Mouse (Mus musculus): Measurements from ENCODE around the gene Pbld1. TPM values are rescaled to one million over a fixed set of nuclear protein-coding genes. Genes with fewer than 3 reads are reported as not detected.

Pbld1 gene
- polyA plus RNA-seq, 1 experiment from 2014 or later = 1.2 TPM

- Histone ChIP-seq H3K36me3 (ENCODE audit: control insufficient read depth, insufficient read depth, low read length) (no peaks in the 10 kb centered on the region), H3K4me1 (replicated peaks; ENCODE audit: control insufficient read depth, insufficient read depth, low read length) (no peaks in the 10 kb centered on the region; the same call in 1 of the 2 replicates), H3K27me3 (ENCODE audit: control insufficient read depth, insufficient read depth, low read length) (peaks cover 11% of the 10 kb centered on the region), H3K9me3 (ENCODE audit: control insufficient read depth, low read length) (no peaks in the 10 kb centered on the region), H3K4me3 (ENCODE audit: low read depth, low read length) (no peak overlapping the region), H3K4me2 (replicated peaks; ENCODE audit: low read depth, low read length) (no peak overlapping the region), H3K27ac (ENCODE audit: low read depth, low read length) (no peak overlapping the region), H3K9ac (ENCODE audit: low read depth, low read length) (no peak overlapping the region)
- 60% methylated on average over 12 of the region's 12 CpGs for WGBS
- DNase-seq (ENCODE audit: low spot score) (no peak), ATAC-seq (ENCODE audit: low FRiP score) (no peak)
These were observed 38.2 kb downstream of the Pbld1 start for GRCm38 (mm10) chr10:63098191-63098590.

- ATAC-seq (ENCODE audit: low FRiP score) (peak; percentile 31), DNase-seq (ENCODE audit: low spot score) (no peak)
- H3K27me3 ChIP-seq (ENCODE audit: control insufficient read depth, insufficient read depth, low read length) = peaks cover 11% of the 10 kb centered on the region
- peak within 1 kb of the TSS; percentile 95 for H3K4me2 ChIP-seq (replicated peaks; ENCODE audit: low read depth, low read length)
- no peaks in the 10 kb centered on the region for H3K9me3 ChIP-seq (ENCODE audit: control insufficient read depth, low read length)
- no peaks in the 10 kb centered on the region for H3K36me3 ChIP-seq (ENCODE audit: control insufficient read depth, insufficient read depth, low read length)
- H3K4me3 ChIP-seq (ENCODE audit: low read depth, low read length) = peak within 1 kb of the TSS; percentile 54
- WGBS = 4% methylated on average over 16 of the region's 16 CpGs
- peak within 1 kb of the TSS; percentile 71 for H3K9ac ChIP-seq (ENCODE audit: low read depth, low read length)
- H3K27ac ChIP-seq (ENCODE audit: low read depth, low read length) = no peak within 1 kb of the TSS
- H3K4me1 ChIP-seq (replicated peaks; ENCODE audit: control insufficient read depth, insufficient read depth, low read length) = no peaks in the 10 kb centered on the region; the same call in 1 of the 2 replicates
These were observed 39.6 kb downstream of the Pbld1 start, which contains the start of gene Atoh7 for GRCm38 (mm10) chr10:63099521-63099920. Gene Atoh7, plus strand, starts transcription at chr10:63099651.

- DNase-seq (ENCODE audit: low spot score) (peak; percentile 80), ATAC-seq (ENCODE audit: low FRiP score) (peak; percentile 84)
- WGBS = under 1% methylated on average over 62 of the region's 62 CpGs
- Histone ChIP-seq H3K36me3 (ENCODE audit: control insufficient read depth, insufficient read depth, low read length) (no peaks in the 10 kb centered on the region), H3K27me3 (ENCODE audit: control insufficient read depth, insufficient read depth, low read length) (peaks cover 11% of the 10 kb centered on the region), H3K9me3 (ENCODE audit: control insufficient read depth, low read length) (no peaks in the 10 kb centered on the region), H3K4me2 (replicated peaks; ENCODE audit: low read depth, low read length) (peak overlapping the region; percentile 95), H3K27ac (ENCODE audit: low read depth, low read length) (no peak overlapping the region), H3K4me3 (ENCODE audit: low read depth, low read length) (peak overlapping the region; percentile 54), H3K4me1 (replicated peaks; ENCODE audit: control insufficient read depth, insufficient read depth, low read length) (no peaks in the 10 kb centered on the region; the same call in 1 of the 2 replicates), H3K9ac (ENCODE audit: low read depth, low read length) (peak overlapping the region; percentile 71)
These were observed 40.1 kb downstream of the Pbld1 start for GRCm38 (mm10) chr10:63099941-63100562.

GRCm38 (mm10) chr10:63100657-63101056 lies 40.7 kb downstream of the Pbld1 start:
- H3K4me1 ChIP-seq (replicated peaks; ENCODE audit: control insufficient read depth, insufficient read depth, low read length) = no peaks in the 10 kb centered on the region; the same call in 1 of the 2 replicates
- peak overlapping the region; percentile 95 for H3K4me2 ChIP-seq (replicated peaks; ENCODE audit: low read depth, low read length)
- peaks cover 11% of the 10 kb centered on the region for H3K27me3 ChIP-seq (ENCODE audit: control insufficient read depth, insufficient read depth, low read length)
- WGBS = 15% methylated on average over 9 of the region's 9 CpGs
- ATAC-seq (ENCODE audit: low FRiP score) = no peak; the same call in 1 of the 2 replicates
- no peaks in the 10 kb centered on the region for H3K9me3 ChIP-seq (ENCODE audit: control insufficient read depth, low read length)
- no peaks in the 10 kb centered on the region for H3K36me3 ChIP-seq (ENCODE audit: control insufficient read depth, insufficient read depth, low read length)
- no peak for DNase-seq (ENCODE audit: low spot score)
- H3K27ac ChIP-seq (ENCODE audit: low read depth, low read length) = no peak overlapping the region
- H3K4me3 ChIP-seq (ENCODE audit: low read depth, low read length) = peak overlapping the region; percentile 54
- H3K9ac ChIP-seq (ENCODE audit: low read depth, low read length) = peak overlapping the region; percentile 71

GRCm38 (mm10) chr10:63113027-63113604 lies 53.2 kb downstream of the Pbld1 start:
- Histone ChIP-seq H3K9me3 (ENCODE audit: control insufficient read depth, low read length) (no peaks in the 10 kb centered on the region), H3K4me3 (ENCODE audit: low read depth, low read length) (no peak overlapping the region), H3K4me1 (replicated peaks; ENCODE audit: control insufficient read depth, insufficient read depth, low read length) (no peaks in the 10 kb centered on the region), H3K27me3 (ENCODE audit: control insufficient read depth, insufficient read depth, low read length) (no peaks in the 10 kb centered on the region), H3K27ac (ENCODE audit: low read depth, low read length) (no peak overlapping the region), H3K4me2 (replicated peaks; ENCODE audit: low read depth, low read length) (no peak overlapping the region), H3K36me3 (ENCODE audit: control insufficient read depth, insufficient read depth, low read length) (no peaks in the 10 kb centered on the region), H3K9ac (ENCODE audit: low read depth, low read length) (no peak overlapping the region)
- no peak for ATAC-seq (ENCODE audit: low FRiP score)
- DNase-seq (ENCODE audit: low spot score) = peak; percentile 30
- 67% methylated on average over 5 of the region's 5 CpGs for WGBS

GRCm38 (mm10) chr10:63113716-63114360 lies 53.9 kb downstream of the Pbld1 start:
- 89% methylated on average over 6 of the region's 6 CpGs for WGBS
- Histone ChIP-seq H3K27me3 (ENCODE audit: control insufficient read depth, insufficient read depth, low read length) (no peaks in the 10 kb centered on the region), H3K36me3 (ENCODE audit: control insufficient read depth, insufficient read depth, low read length) (no peaks in the 10 kb centered on the region), H3K27ac (ENCODE audit: low read depth, low read length) (no peak overlapping the region), H3K9me3 (ENCODE audit: control insufficient read depth, low read length) (no peaks in the 10 kb centered on the region), H3K9ac (ENCODE audit: low read depth, low read length) (no peak overlapping the region), H3K4me2 (replicated peaks; ENCODE audit: low read depth, low read length) (no peak overlapping the region), H3K4me1 (replicated peaks; ENCODE audit: control insufficient read depth, insufficient read depth, low read length) (no peaks in the 10 kb centered on the region), H3K4me3 (ENCODE audit: low read depth, low read length) (no peak overlapping the region)
- ATAC-seq (ENCODE audit: low FRiP score) (no peak), DNase-seq (ENCODE audit: low spot score) (no peak)

GRCm38 (mm10) chr10:63115881-63116280 lies 55.9 kb downstream of the Pbld1 start:
- DNase-seq (ENCODE audit: low spot score) (no peak), ATAC-seq (ENCODE audit: low FRiP score) (no peak)
- no peak overlapping the region for H3K4me3 ChIP-seq (ENCODE audit: low read depth, low read length)
- H3K9me3 ChIP-seq (ENCODE audit: control insufficient read depth, low read length) = no peaks in the 10 kb centered on the region
- H3K27me3 ChIP-seq (ENCODE audit: control insufficient read depth, insufficient read depth, low read length) = no peaks in the 10 kb centered on the region
- H3K4me1 ChIP-seq (replicated peaks; ENCODE audit: control insufficient read depth, insufficient read depth, low read length) = no peaks in the 10 kb centered on the region
- H3K9ac ChIP-seq (ENCODE audit: low read depth, low read length) = no peak overlapping the region
- WGBS = 85% methylated on average over 15 of the region's 15 CpGs
- H3K27ac ChIP-seq (ENCODE audit: low read depth, low read length) = no peak overlapping the region
- H3K4me2 ChIP-seq (replicated peaks; ENCODE audit: low read depth, low read length) = no peak overlapping the region
- H3K36me3 ChIP-seq (ENCODE audit: control insufficient read depth, insufficient read depth, low read length) = no peaks in the 10 kb centered on the region

- Histone ChIP-seq H3K9me3 (ENCODE audit: control insufficient read depth, low read length) (no peaks in the 10 kb centered on the region), H3K36me3 (ENCODE audit: control insufficient read depth, insufficient read depth, low read length) (no peaks in the 10 kb centered on the region), H3K4me3 (ENCODE audit: low read depth, low read length) (no peak overlapping the region), H3K9ac (ENCODE audit: low read depth, low read length) (no peak overlapping the region), H3K4me1 (replicated peaks; ENCODE audit: control insufficient read depth, insufficient read depth, low read length) (no peaks in the 10 kb centered on the region), H3K27ac (ENCODE audit: low read depth, low read length) (no peak overlapping the region), H3K27me3 (ENCODE audit: control insufficient read depth, insufficient read depth, low read length) (no peaks in the 10 kb centered on the region), H3K4me2 (replicated peaks; ENCODE audit: low read depth, low read length) (no peak overlapping the region)
- ATAC-seq (ENCODE audit: low FRiP score) = no peak
- DNase-seq (ENCODE audit: low spot score) = no peak
- WGBS = 90% methylated on average over 9 of the region's 9 CpGs
These were observed 56.4 kb downstream of the Pbld1 start for GRCm38 (mm10) chr10:63116376-63116775.

Measured in hindbrain, embryonic 11.5 days (tissue).